Mouse (Mus musculus) ovary, postnatal 10 days (tissue): Measurements from ENCODE around the gene Trim42.

Experiments used
- DNase-seq: peaks from one replicate; pipeline ENCODE4 v3.0.0; 2022; ENCODE audit warnings: low spot score

Trim42 gene

DNA sequence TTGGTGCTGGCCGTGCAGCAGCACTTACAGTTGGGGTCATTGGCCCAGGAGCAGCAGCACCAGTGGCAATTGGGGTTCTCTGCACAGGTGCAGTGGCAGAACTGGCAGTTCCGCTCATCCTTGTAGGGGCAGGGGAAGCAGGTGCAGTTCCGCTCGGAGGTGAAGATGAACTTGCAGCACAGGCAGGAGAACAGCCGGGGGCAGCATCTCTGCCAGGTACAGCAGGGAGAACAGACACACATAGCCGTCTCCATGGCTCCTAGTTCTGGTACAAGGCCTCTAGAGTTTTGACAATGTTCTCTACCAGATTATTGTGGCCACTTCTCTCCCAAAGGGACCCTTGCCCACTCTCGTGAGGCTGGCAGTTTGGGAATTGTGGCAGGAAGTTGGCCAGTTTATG lies at the start of gene Trim42:
Gene Trim42, minus strand, starts transcription at position 368 of the 400 bp plus-strand sequence.
- no peak for DNase-seq

DNA sequence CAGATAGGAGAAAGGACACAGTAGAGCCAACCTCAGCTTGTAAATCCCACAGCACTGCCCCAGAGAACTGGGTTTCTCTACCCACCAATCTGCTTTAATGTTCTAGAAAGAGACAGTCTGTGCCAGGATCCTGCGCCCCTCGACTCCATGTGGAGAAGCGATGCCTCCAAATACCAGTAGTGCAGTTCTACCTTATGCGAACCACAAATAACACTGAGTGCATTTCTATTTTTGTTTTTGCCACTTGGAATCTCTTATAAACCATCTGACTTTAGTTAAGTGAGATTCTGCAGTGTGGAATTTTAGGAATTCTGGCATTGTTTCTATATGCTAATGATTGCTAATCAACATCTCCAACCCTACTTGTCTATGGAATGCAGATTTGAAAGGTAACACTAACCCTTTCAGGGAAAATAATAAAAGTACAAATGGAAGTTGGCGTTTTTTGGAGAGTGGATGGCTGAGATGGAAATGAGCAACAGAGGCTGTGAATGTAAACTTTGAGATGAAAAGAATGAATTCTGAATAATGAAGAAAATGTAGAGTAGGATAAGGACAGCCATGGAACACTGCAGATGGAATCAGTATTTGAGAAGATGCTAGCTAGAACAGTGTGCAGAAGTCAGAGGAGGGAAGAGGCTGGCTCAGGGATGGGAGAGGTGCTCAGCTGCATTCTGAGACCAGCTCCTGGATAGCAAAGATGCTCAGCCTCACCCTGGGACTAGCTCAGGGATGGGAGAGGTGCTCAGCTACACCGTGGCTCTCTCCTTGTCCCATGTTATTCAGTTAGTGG lies 45.3 kb upstream of the Trim42 start:
- no peak for DNase-seq

DNA sequence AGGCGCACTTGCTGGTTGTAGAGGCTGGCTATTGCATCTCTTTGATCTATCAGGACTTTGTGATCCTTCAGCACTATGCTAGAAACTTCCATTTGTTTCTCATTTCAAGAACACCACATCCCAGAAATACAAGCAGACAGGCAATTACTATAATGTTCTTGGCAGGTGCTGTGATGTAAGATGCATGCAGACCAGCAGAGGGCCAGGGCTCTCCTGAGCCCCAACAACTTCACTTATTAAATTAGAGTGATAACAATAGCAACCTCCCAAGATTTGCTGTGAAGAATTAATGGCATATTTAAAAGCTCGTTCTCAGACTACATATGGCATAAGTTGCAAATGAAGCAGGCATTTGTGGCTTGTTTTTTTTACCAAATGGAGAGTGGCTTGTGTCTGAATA lies 38.4 kb upstream of the Trim42 start:
- DNase-seq = no peak

DNA sequence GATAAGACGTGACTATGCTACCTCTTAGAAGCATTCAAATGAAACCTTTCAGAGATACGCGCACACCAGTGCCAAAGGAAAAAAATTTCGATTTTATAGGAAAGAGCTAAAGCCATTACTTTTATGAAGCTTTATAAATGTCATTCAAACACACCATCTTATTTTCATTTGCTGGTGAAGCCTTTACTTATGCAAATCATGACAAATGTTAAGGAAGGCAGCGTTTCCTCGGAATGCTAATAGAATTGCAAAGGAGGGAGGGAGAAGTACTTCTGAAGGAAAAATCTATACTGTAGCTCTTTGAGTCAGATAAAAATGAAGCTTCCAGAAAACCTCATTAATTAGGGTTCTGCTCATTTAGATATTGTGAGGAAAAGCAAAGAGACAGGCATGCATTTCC lies 13.3 kb downstream of the Trim42 start:
- no peak for DNase-seq

DNA sequence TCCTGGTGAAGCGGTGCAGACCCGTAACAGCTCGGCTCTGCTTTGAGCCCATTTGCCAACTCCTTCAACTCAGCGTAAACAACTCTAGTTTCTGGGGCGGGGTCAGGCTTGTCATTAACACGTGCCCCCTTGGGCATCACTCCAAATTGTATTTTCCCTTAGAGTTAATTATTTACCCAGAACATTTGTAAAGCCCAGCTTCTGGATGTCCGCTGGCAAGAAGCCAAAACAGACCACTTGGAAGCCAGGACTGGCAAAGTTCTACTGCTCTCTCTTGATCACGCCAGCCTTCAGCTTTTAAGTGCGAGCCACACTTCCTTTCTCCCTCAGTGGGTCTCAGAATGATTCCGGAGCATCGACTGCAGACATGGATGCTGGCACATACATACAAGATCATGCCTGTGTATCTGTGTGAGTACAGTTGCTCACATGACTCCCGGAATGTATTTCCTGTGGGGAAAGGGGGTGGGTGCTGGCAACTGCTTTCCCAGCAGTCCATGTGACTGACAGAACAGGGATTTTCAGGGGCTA lies 24.9 kb downstream of the Trim42 start:
- DNase-seq = no peak

DNA sequence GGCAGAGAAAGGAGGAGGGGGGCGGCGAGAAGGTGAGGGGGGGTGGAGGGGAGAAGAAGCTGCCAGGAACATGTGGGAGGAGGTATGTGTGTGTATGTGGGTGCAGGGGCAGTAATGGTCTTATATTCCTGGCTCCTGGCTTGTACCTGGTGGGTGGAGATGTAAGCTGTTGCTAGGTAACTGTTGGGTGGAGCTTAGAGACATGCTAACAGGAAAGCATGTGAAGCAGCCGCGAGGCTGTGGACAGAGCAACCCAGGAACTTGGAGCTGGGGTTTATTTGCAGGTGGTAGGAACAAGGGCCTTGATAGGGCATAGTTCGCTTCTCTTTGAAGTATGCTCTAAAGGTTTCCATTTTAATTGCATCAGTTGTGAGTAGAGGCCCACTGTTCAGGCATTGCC lies 28.0 kb downstream of the Trim42 start:
- no peak for DNase-seq

DNA sequence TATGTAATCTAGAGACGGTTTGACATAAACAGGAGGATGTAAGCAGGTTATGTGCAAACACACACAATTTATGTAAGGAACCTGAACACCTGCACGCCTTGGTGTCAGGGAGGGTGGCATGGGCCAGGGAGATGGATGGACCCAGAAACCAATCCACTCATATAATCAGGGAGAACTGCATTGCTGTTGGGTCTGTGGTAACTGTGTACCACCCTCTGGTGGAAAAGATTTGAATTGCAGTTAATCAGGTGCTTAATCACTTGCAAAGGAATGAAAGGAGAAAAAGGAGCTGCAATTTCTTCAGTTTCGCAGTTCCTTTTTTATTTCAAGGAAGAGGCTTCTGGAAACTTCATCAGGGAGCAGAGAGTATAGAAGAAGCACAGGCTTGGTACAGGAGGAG lies 46.9 kb downstream of the Trim42 start:
- DNase-seq = no peak

DNA sequence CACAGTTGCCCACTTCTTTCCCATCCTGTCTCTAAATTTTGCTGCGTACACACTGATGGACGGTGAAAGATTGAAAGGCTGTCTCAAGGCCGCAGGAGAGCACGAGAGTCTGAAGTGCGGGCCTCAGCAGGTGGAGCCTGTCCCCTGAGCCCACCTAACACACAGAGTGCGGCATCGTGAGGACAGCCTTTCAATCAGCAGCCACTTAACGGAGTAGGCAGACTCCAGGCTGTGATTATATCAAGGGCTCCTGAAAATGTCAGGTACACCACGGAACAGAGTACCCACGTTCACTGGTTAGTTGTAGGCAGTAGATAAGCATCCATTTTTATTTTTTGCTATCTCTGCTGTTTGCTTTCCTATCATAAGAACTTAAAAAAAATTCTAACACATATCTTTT lies 47.6 kb downstream of the Trim42 start:
- no peak for DNase-seq

DNA sequence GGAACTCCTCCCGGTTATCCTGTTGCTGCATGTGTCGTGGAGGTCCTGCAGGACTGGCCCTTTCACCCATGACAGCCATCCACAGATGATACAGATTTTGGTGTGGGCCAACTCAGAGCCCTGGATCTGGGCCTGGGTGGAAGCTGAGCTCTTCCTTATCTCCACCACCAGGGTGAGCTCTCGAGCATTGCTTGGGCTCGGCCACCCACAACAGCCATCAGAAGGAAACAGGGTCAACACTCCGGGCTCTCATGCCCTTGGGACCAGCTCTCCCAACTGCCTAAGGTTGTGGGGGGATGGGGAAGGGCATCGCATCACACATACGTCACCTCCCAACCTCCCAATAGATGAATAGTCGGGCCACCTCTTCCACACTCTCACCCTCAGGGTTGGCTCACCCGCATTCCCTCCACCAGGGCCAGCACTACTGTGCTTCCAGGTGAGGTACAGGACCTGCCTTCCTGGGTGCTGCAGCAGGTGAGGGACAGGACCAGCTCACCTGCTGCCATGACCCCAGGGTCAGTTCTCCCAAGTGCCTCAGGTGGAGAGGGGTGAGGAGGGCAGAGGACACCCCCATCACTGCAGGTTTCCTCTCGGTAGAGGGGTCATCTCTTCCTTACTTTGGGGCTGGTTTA lies 54.2 kb downstream of the Trim42 start:
- no peak for DNase-seq

DNA sequence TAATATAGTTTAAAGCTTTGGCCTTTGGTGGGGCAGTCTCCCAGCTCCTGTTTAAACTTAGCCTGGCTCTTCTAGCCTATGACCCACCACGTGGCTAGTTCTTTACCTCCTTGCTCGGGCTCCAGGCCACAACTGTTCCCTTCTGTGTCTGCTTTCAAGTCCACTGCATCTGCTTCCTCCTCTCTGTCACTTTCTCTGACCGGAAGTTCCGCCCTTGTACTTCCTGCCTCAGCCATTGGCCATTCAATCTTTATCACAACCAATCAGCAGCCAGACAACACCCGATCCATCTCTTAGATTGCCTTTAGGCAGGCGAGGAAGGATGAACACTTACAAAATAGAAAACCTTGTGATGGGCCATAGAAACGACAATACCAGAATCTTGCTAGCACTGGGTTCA lies 58.1 kb downstream of the Trim42 start:
- DNase-seq = no peak

DNA sequence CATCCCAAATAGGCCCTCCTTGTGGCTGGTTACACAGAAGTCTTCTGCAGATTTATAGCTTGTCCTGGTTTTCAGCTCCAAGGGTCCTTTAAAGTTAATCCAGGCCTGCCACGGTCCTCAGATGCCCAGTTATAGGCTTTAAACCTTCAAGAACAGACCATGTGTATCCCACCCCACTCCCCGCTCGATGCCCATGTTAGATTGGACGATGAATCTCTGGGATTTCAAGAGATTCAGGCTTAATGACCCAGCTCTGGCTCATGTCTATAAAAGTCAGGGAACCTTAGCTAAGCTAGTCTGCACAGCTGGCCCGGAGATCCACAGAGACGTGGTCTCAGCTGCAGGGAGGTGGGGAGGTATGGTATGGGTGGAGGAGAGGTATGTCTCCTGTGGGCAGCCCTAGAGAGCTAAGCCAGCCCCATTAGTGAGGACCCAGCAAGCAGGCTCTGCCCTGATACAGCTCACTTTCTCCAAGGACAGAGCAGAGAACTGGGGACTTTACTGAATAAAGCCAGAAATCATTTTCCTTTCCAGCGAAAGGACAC lies 60.2 kb downstream of the Trim42 start:
- DNase-seq = no peak

DNA sequence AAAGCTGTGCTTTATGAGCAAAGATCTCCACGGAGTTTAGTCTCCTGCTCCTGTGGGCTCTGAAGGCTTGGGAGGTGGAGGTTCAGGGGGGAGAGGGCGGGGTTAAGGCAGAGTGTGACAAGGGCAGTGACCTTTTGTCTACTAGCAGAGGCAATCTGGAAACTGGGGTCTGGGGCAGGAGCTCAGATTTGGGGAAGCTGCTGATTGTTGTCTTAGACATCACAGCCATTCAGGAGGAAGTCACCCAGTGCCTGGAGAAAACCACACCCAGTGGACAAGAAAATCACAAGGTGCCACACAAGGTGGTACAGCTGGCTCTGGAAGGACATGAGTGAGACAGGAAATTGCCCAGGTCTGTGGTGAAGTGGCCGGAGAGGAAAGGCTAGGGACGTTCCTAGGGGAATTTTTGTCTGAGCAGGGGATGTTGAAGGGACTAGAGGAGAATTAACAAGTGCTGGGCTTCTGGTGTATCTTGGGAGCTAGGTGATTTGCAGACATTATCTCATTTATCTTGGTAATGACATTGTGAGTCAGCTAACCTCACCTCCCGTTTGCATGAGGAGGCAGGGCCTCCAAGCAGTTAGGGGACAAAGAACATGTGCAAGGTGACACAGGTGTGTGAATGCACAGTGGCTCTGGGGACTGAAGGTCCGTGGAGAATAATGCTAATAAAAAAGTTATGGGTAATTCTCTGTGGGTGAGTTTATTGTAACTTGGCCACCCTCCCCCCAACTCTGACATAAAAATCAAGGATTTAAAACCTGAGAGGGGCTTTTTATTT lies 61.9 kb downstream of the Trim42 start:
- no peak for DNase-seq
